Mouse (Mus musculus): ENCODE results near the gene Bnip2. TPM values are rescaled to one million over a fixed set of nuclear protein-coding genes. Genes with fewer than 3 reads are reported as not detected.

The Bnip2 gene
- 67.1 TPM for polyA plus RNA-seq (2014; fragmentation: Illumina TruSeq; extraction: RNeasy Lipid Tissue Mini Kit (QIAGEN cat#74804); ENCODE audit: low replicate concordance)

DNA sequence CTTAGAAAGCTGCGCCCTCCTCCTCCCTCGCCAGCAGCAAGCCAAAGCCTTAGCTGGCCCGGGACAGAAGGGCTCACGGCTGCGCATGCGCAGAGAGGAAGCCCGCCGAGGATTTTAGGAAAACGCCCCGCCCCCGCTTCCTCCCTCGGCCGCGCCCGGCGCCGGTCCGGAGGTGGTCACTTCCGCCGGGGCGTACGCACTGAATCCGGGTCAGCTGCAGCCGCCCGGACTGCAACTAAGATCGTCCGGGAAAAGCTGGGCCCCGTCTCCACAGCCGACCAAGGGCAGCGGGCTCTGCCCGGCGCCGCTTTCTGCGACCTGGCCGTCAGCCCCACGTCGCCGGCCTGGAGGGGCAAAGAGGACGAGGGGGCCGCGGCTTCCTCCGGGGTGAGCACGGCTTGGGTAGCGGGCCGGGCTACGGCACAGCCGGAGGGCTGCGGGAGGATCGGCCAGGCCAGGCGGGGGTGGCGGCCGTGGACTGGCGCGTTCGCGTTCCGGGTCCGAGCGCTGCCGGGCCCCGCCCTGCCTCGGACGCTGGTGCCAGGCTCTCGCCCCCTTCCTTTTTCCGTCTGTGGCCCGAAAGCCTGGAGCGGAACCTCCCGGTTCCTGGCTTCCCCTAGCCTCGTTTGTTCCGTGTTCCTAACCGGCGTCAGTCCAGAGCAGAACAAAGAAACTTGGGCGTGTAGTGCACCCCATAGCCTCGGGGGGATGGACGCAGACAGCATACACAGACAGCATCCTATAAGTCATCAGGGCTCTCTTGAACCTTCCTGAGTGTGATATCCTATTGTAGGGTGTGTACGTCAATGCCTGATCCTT is at the start of gene Bnip2:
Gene Bnip2 (plus strand): TSS at position 164 of the 819 bp plus-strand sequence.

DNA sequence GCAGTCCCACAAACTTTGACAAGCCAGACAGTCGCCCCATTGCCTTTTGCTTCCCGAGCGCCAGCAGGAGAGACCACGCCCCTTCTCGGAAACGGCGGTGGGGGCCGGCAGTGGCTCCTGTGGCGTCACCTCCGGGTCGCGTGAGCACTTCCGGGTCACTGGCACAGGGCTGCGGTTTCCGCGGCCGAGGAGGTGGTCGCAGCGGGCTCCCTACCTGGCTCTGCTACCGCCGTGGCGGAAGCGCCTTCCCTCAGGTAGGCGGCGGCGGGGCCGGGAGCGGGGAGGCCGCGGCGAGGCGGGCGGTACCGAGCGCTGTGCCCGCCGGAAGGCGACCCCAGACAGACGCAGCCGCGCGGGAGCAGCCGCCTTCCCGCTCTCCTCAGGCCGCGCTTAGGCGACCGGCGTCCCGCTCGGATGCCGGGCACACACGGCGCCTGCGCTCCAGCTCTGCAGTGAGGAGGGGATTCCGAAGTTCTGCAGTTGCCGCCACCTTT is 23.2 kb downstream of the Bnip2 start, which contains the start of gene Gtf2a2:
Gene Gtf2a2 (plus strand): TSS at position 143 of the 494 bp plus-strand sequence.

DNA sequence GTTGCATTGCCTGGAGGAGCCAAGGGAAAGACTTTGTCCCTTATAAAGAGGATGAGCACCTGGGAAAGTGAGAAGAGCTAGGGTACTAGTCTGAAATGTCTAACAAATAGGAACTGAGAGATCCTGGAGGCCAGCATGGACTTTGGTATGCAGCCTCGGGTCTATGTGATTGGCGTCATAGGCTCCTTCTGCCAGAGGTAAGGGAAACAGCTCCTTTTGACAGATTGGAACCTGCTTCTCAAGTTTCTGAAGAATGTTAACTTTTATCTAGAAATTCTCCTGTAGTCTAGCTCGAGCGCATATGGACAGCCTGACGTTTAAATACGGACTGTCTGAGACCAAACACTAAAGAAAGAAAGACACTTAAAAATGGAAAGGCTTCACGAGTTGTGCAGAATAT is 48.7 kb downstream of the Bnip2 start, which contains the start of gene Gcnt3:
Gene Gcnt3 (minus strand): TSS at position 101 of the 400 bp plus-strand sequence.

Other genes with a start within 250 kb of the Bnip2 start
- not detected for gene Foxb1, start 228.5 kb upstream of the Bnip2 start, polyA plus RNA-seq (2014; fragmentation: Illumina TruSeq; extraction: RNeasy Lipid Tissue Mini Kit (QIAGEN cat#74804); ENCODE audit: low replicate concordance)
- gene Gtf2a2, start 23.1 kb downstream of the Bnip2 start, polyA plus RNA-seq (2014; fragmentation: Illumina TruSeq; extraction: RNeasy Lipid Tissue Mini Kit (QIAGEN cat#74804); ENCODE audit: low replicate concordance) = 356 TPM
- 14.4 TPM for gene Gcnt3, start 48.6 kb downstream of the Bnip2 start, polyA plus RNA-seq (2014; fragmentation: Illumina TruSeq; extraction: RNeasy Lipid Tissue Mini Kit (QIAGEN cat#74804); ENCODE audit: low replicate concordance)
- 0.30 TPM for gene Fam81a, start 153.1 kb downstream of the Bnip2 start, polyA plus RNA-seq (2014; fragmentation: Illumina TruSeq; extraction: RNeasy Lipid Tissue Mini Kit (QIAGEN cat#74804); ENCODE audit: low replicate concordance)
- 19.4 TPM for gene Myo1e, start 217.9 kb downstream of the Bnip2 start, polyA plus RNA-seq (2014; fragmentation: Illumina TruSeq; extraction: RNeasy Lipid Tissue Mini Kit (QIAGEN cat#74804); ENCODE audit: low replicate concordance)

Measured in small intestine, adult 10 weeks (tissue).